Mouse (Mus musculus) telencephalon, adult 2 months (tissue): Measurements from ENCODE around the gene Ttc9c.

Source experiments
- DNase-seq: peaks from one replicate; pipeline ENCODE4 v3.0.0-alpha.2; 2011; ENCODE audit warnings: low read depth, low spot score

Ttc9c gene

DNA sequence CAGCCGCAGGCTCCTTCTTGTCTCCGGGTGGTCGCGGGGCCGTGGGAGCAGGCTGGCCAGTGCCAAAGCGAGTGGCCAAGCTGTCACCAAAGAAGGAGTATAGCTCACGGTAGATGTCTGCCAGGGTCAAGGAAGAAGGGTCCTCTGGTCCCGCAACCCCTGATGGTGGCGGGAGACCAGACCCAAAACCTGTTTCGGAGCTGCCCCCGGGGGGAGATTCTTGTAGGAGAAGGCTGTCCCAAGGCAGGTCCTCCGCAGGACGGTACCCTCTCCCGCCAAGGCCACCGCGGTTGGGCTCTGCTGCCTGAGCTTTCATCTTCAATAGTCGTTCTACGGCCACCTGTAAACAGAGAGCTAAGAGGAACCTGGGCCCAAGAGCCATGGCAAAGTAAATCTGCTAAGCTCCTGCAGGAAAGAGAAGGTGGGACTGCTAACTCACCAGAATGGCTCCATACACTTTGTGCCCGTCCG is 44.1 kb downstream of the Ttc9c start:
- no peak for DNase-seq

GRCm38 (mm10) chr19:8774086-8774835 is 44.9 kb downstream of the Ttc9c start, which contains the start of gene Tmem179b:
Gene Tmem179b, minus strand, starts transcription at chr19:8774467.
- peak; percentile 88 for DNase-seq

DNA sequence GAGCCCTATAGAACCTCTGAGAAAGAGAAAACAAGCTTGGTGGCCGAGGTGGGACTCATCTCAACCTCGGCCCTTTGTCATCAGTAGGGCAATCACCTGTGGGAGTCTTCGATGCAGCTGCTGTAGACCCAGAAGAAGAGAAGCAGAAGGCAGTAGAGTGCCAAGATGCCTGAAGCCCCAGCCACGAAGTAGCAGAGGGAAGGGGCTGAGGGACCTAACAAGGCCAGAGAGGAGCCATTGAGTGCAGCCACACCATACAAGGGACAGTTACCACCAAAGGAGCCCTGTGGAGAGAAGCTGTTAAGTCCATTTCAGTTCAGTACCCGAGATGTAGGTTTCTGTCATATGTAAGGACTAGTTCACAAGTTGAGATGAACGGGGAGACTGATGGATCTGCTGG is 45.7 kb downstream of the Ttc9c start:
- DNase-seq: no peak

GRCm38 (mm10) chr19:8772996-8773395 is 46.1 kb downstream of the Ttc9c start:
- DNase-seq: no peak

DNA sequence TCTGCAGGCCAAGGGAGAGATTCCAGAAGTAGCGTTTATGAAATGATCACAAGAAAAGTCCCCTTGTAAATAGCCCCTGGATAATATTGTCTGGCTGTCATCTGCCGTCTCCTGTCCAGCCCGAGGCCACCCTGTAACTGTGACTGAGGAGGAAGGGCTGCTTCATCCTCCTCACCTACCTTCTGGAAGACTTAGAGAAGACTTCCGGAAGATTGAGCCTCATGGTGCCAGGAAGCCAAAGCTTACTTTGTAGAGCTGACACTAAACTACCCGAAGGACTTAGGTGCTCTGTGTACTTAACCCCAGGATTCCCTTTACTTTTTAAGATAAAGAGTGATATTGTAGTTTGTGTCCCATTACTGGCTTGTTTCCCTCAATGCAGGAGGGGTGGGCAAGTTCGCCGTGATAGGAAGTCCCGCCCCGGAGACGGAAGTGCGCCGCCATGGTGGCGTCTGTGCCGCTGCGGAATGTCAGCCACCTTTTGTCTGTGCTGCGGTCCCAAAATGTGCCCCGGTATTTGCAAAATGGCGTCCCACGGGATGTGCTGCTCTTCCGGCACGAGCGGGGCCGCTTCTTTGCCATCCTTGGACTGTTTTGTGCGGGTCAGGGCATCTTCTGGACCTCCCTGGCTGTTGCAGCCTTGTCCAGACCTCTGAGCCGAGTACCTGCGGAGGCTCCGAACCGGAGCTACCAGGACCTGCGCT is 48.4 kb downstream of the Ttc9c start, which contains the start of gene Tmem223:
TSS of gene Tmem223 (plus strand) at position 430 of the 704 bp plus-strand sequence.
- DNase-seq: peak; percentile 51

GRCm38 (mm10) chr19:8765562-8765961 is 53.6 kb downstream of the Ttc9c start:
- DNase-seq: no peak

GRCm38 (mm10) chr19:8763276-8763675 is 55.9 kb downstream of the Ttc9c start:
- DNase-seq: no peak

DNA sequence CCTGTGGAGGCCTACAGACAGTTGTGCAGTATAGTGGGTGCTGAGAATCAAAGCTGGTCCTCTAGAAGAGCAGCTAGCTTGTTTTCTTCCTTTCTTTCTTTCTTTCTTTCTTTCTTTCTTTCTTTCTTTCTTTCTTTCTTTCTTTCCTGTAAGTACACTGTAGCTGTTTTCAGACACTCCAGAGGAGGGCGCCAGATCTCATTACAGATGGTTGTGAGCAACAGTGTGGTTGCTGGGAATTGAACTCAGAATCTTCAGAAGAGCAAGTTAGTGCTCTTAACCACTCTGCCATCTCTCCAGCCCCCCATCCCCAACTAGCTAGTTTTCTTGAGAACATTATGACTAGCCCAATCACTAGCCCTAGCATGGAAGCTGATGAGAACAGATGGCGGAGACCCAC is 58.4 kb downstream of the Ttc9c start:
- DNase-seq: no peak
